In genomic region chr6:89644271-89645075, GRCm38 (mm10) we compare ENCODE assay signal across 8 mouse cellular contexts. TPM values are rescaled to one million over a fixed set of nuclear protein-coding genes. Genes with fewer than 3 reads are reported as not detected.
DNase-seq lines count a peak whose midpoint lies in the region; ATAC-seq and TF ChIP-seq lines count a peak whose summit lies in the region.

No protein-coding gene starts in this region.

- no peaks in the 10 kb centered on the region for H3K27me3 ChIP-seq in ES-Bruce4 (ENCODE audit: control insufficient read depth, insufficient read depth, low read length, poor library complexity, severe bottlenecking)
- H3K27me3 ChIP-seq in forebrain, embryonic 13.5 days = no peaks in the 10 kb centered on the region
- H3K27me3 ChIP-seq in liver, postnatal 0 days (ENCODE audit: insufficient read depth, low read length) = no peaks in the 10 kb centered on the region
- H3K27me3 ChIP-seq in neural tube, embryonic 14.5 days (ENCODE audit: control insufficient read depth, insufficient read depth, low read length) = no peaks in the 10 kb centered on the region

- H3K4me3 ChIP-seq in ES-Bruce4 (ENCODE audit: low read depth, low read length) = peak overlapping the region; percentile 65
- H3K4me3 ChIP-seq in forebrain, embryonic 13.5 days = peak overlapping the region; percentile 71
- peak overlapping the region; percentile 58 for H3K4me3 ChIP-seq in liver, postnatal 0 days (ENCODE audit: low read depth, low read length)
- peak overlapping the region; percentile 69 for H3K4me3 ChIP-seq in neural tube, embryonic 14.5 days (ENCODE audit: low read depth, low read length)

- H3K9me3 ChIP-seq in ES-Bruce4 (replicated peaks; ENCODE audit: control insufficient read depth, insufficient read depth, low read length, poor library complexity, severe bottlenecking) = no peaks in the 10 kb centered on the region
- H3K9me3 ChIP-seq in forebrain, embryonic 13.5 days (replicated peaks) = no peaks in the 10 kb centered on the region
- H3K9me3 ChIP-seq in liver, postnatal 0 days (ENCODE audit: low read length) = no peaks in the 10 kb centered on the region
- no peaks in the 10 kb centered on the region for H3K9me3 ChIP-seq in neural tube, embryonic 14.5 days (ENCODE audit: control insufficient read depth, low read length)

- peak; percentile 87 for ATAC-seq in cerebellum, adult (ENCODE audit: insufficient number of reproducible peaks, low FRiP score, low TSS enrichment)
- ATAC-seq in forebrain, embryonic 13.5 days = peak; percentile 92
- peak; percentile 95 for ATAC-seq in liver, postnatal 0 days
- ATAC-seq in neural tube, embryonic 14.5 days (ENCODE audit: low read depth) = peak; percentile 93

- WGBS in forebrain, embryonic 13.5 days = under 1% methylated on average over 40 of the region's 41 CpGs
- under 1% methylated on average over 41 of the region's 41 CpGs for WGBS in large intestine, adult 2 months
- WGBS in liver, postnatal 0 days (ENCODE audit: insufficient replicate concordance) = 1% methylated on average over 39 of the region's 41 CpGs
- WGBS in neural tube, embryonic 14.5 days = under 1% methylated on average over 40 of the region's 41 CpGs

- H3K27ac ChIP-seq in ES-Bruce4 (ENCODE audit: insufficient read depth, low read length) = 0 out of 2 replicates have a peak overlapping the region, but pooled peaks have one; percentile 6
- H3K27ac ChIP-seq in forebrain, embryonic 13.5 days = peak overlapping the region; percentile 90
- H3K27ac ChIP-seq in liver, postnatal 0 days (ENCODE audit: low read depth) = peak overlapping the region; percentile 87
- H3K27ac ChIP-seq in neural tube, embryonic 14.5 days (ENCODE audit: low read depth, low read length) = peak overlapping the region; percentile 74

- H3K4me1 ChIP-seq in ES-Bruce4 (ENCODE audit: control insufficient read depth, insufficient read depth, low read length) = no peaks in the 10 kb centered on the region
- peaks cover 4% of the 10 kb centered on the region; the same call in 1 of the 2 replicates for H3K4me1 ChIP-seq in forebrain, embryonic 13.5 days
- H3K4me1 ChIP-seq in liver, postnatal 0 days (ENCODE audit: insufficient read depth) = peaks cover 10% of the 10 kb centered on the region
- no peaks in the 10 kb centered on the region for H3K4me1 ChIP-seq in neural tube, embryonic 14.5 days (ENCODE audit: control insufficient read depth, insufficient read depth, low read length)

- no peaks in the 10 kb centered on the region for H3K36me3 ChIP-seq in ES-Bruce4 (ENCODE audit: control insufficient read depth, insufficient read depth, low read length, poor library complexity, severe bottlenecking)
- no peaks in the 10 kb centered on the region for H3K36me3 ChIP-seq in forebrain, embryonic 13.5 days (ENCODE audit: poor library complexity, severe bottlenecking)
- no peaks in the 10 kb centered on the region for H3K36me3 ChIP-seq in liver, postnatal 0 days (replicated peaks; ENCODE audit: insufficient read depth, low read length)
- H3K36me3 ChIP-seq in neural tube, embryonic 14.5 days (ENCODE audit: control insufficient read depth, insufficient read depth, low read length) = no peaks in the 10 kb centered on the region

- DNase-seq in heart, postnatal 10 days = peak; percentile 94 to 95
- DNase-seq in large intestine, adult 2 months (ENCODE audit: low read depth, low spot score) = peak; percentile 72
- DNase-seq in liver, postnatal 0 days = peak; percentile 94
- peak; percentile 95 for DNase-seq in testis, postnatal 14 days (ENCODE audit: low spot score)

- intact Hi-C loops in heart, postnatal 10 days (cut with DNase I) = no loop called here

- H3K9ac ChIP-seq in ES-Bruce4 (ENCODE audit: low read depth, poor library complexity, severe bottlenecking) = peak overlapping the region; percentile 86
- peak overlapping the region; percentile 73 for H3K9ac ChIP-seq in forebrain, embryonic 13.5 days
- peak overlapping the region; percentile 61 for H3K9ac ChIP-seq in liver, postnatal 0 days (replicated peaks)
- peak overlapping the region; percentile 65 for H3K9ac ChIP-seq in neural tube, embryonic 14.5 days (replicated peaks; ENCODE audit: low read depth, low read length)

- no peak for TF ChIP-seq EP300 in ES-Bruce4 (IDR thresholded peaks at IDR 0.05; ENCODE audit: insufficient read depth, low read depth, low read length)
- TF ChIP-seq EP300 in liver, postnatal 0 days (IDR thresholded peaks at IDR 0.05; ENCODE audit: low read depth) = no peak

- TF ChIP-seq CTCF in ES-Bruce4 (IDR thresholded peaks at IDR 0.05; ENCODE audit: low read depth, low read length) = no peak
- TF ChIP-seq CTCF in liver, postnatal 0 days (IDR thresholded peaks at IDR 0.05; ENCODE audit: low read depth) = no peak

- peak overlapping the region; percentile 80 for H3K4me2 ChIP-seq in forebrain, embryonic 13.5 days
- peak overlapping the region; percentile 92 for H3K4me2 ChIP-seq in liver, postnatal 0 days (ENCODE audit: low read depth, low read length)
- peak overlapping the region; percentile 83 for H3K4me2 ChIP-seq in neural tube, embryonic 14.5 days (ENCODE audit: low read depth, low read length)

- TF ChIP-seq POLR2A in ES-Bruce4 (IDR thresholded peaks at IDR 0.05; ENCODE audit: insufficient read depth, low read length) = no peak

RNA-seq across cellular contexts. Expression of gene Txnrd3, which starts 0.7 kb away (rescaled TPM):
- 2.4 and 3.0 TPM in 2 replicates for polyA plus RNA-seq in ES-Bruce4 (2011; ENCODE audit: insufficient read depth, insufficient read length, low read depth, missing spikeins)
- 7.6 and 9.1 TPM in 2 replicates for polyA plus RNA-seq in forebrain, embryonic 13.5 days (2015; fragmentation: Nextera tagmentation; extraction: Ambion mirVana)
- 10 to 100 TPM; 26.1 to 27.1 TPM for total RNA-seq in heart, postnatal 10 days (2021)
- 2.7 and 3.2 TPM in 2 replicates for polyA plus RNA-seq in large intestine, adult 2 months (2012; rRNA removed)
- polyA plus RNA-seq in liver, postnatal 0 days (2015; fragmentation: Nextera tagmentation; extraction: Ambion mirVana) = 4.2 and 4.6 TPM in 2 replicates
- 12.8 and 13.5 TPM in 2 replicates for polyA plus RNA-seq in neural tube, embryonic 14.5 days (2014; fragmentation: Nextera tagmentation; extraction: Ambion mirVana)

RNA-seq across cellular contexts. Expression of gene Chchd6, which starts 49.0 kb away (rescaled TPM):
- 10.1 and 10.5 TPM in 2 replicates for polyA plus RNA-seq in ES-Bruce4 (2011; ENCODE audit: insufficient read depth, insufficient read length, low read depth, missing spikeins)
- polyA plus RNA-seq in forebrain, embryonic 13.5 days (2015; fragmentation: Nextera tagmentation; extraction: Ambion mirVana) = 108 and 121 TPM in 2 replicates
- 10 to 100 TPM; 14.7 to 15.5 TPM for total RNA-seq in heart, postnatal 10 days (2021)
- polyA plus RNA-seq in large intestine, adult 2 months (2012; rRNA removed) = 17.0 and 18.6 TPM in 2 replicates
- 8.4 and 8.8 TPM in 2 replicates for polyA plus RNA-seq in liver, postnatal 0 days (2015; fragmentation: Nextera tagmentation; extraction: Ambion mirVana)
- polyA plus RNA-seq in neural tube, embryonic 14.5 days (2014; fragmentation: Nextera tagmentation; extraction: Ambion mirVana) = 155 and 218 TPM in 2 replicates

Comparison
In these comparisons a context has a peak if more than half of its experiments do, and no peak if none do; other contexts are left out.
1. Peak in every context shown above with its lines: DNase-seq, ATAC-seq, H3K4me3 ChIP-seq and H3K27ac ChIP-seq.
2. H3K27ac ChIP-seq: peak in every context shown above with its lines; median percentile 90 in forebrain, embryonic 13.5 days; 87 in liver, postnatal 0 days; 74 in neural tube, embryonic 14.5 days; 6 in ES-Bruce4.